Mouse (Mus musculus) skeletal muscle tissue, adult 2 months (tissue): ENCODE measurements around the gene Aldh1l2.

Experiments used
- DNase-seq: peaks from one replicate; pipeline ENCODE4 v3.0.0-alpha.2; 2012; ENCODE audit warnings: low read depth, low spot score

Aldh1l2 gene

GRCm38 (mm10) chr10:83457531-83457930, 76.4 kb downstream of the Aldh1l2 start:
- DNase-seq: no peak

DNA sequence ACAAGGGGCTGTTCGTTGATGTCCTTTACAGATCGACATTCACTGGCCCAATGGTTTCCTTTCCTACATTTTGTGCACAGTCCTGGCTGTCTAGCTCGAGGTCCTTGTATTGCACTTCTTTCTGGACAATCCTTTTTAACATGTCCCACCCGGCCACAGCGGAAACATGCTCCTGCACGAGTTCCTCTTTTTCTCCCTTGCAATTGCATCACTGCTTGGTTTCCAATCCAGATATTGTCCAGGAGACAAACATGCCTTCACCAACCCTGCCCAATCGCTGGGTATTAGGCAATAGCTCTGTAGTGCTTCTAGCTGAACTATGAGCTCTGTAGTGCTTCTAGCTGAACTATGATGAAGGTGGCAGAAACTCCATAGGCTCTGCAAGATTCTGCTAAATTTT, 85.4 kb downstream of the Aldh1l2 start:
- DNase-seq: no peak
